Mouse (Mus musculus) embryonic facial prominence, embryonic 14.5 days (tissue): ENCODE results near the gene Gm9844. TPM values are rescaled to one million over a fixed set of nuclear protein-coding genes. Genes with fewer than 3 reads are reported as not detected.

Experiments used
- ATAC-seq: fragments of 200-750 bp; cut with Nextera tagmentation; 2 replicates; pipeline ENCODE4 v1.8.0; 2017; ENCODE audit warnings: low read depth, moderate number of reproducible peaks, moderate TSS enrichment
- DNase-seq: peaks from one replicate; pipeline ENCODE4 v3.0.0-alpha.2; 2015; ENCODE audit warnings: low spot score
- H3K27ac ChIP-seq: fragments of 300-500 bp; sonication (generic); replicated peaks from 2 replicates; pipeline ENCODE4 v1.5.1; 2014; ENCODE audit warnings: low read depth, mild to moderate bottlenecking, low read length, moderate library complexity
- H3K27me3 ChIP-seq: fragments of 300-500 bp; sonication (generic); replicated peaks from 2 replicates; pipeline ENCODE4 v1.6.1; 2014; ENCODE audit warnings: low read length; ENCODE audit not compliant: control insufficient read depth, insufficient read depth
- H3K36me3 ChIP-seq: fragments of 300-500 bp; sonication (generic); 2 replicates; pipeline ENCODE4 v1.6.1; 2014; ENCODE audit warnings: low read length, mixed read lengths; ENCODE audit not compliant: control insufficient read depth, insufficient read depth
- H3K4me1 ChIP-seq: fragments of 300-500 bp; sonication (generic); 2 replicates; pipeline ENCODE4 v1.6.1; 2014; ENCODE audit warnings: antibody characterized with exemption, low read length; ENCODE audit not compliant: control insufficient read depth, insufficient read depth
- H3K4me2 ChIP-seq: fragments of 300-500 bp; sonication (generic); 2 replicates; pipeline ENCODE4 v1.6.1; 2014; ENCODE audit warnings: low read depth, mild to moderate bottlenecking, low read length, moderate library complexity, mixed read lengths
- H3K4me3 ChIP-seq: fragments of 300-500 bp; sonication (generic); 2 replicates; pipeline ENCODE4 v1.5.1; 2014; ENCODE audit warnings: low read depth, mild to moderate bottlenecking, low read length
- H3K9ac ChIP-seq: fragments of 300-500 bp; sonication (generic); 2 replicates; pipeline ENCODE4 v1.6.1; 2014; ENCODE audit warnings: low read depth, mild to moderate bottlenecking, low read length, moderate library complexity, mixed read lengths
- H3K9me3 ChIP-seq: fragments of 300-500 bp; sonication (generic); 2 replicates; pipeline ENCODE4 v1.6.1; 2016; ENCODE audit warnings: low read length; ENCODE audit not compliant: control insufficient read depth
- WGBS: fragments of 180-500 bp; shearing (Covaris S2); extraction: QIAGEN DNeasy Blood & Tissue Kit; methylation state at CpG from one replicate; pipeline ENCODE4 v1.1.7; 2014; 5-methylcytosine and 5-hydroxymethylcytosine counted together
- polyA plus RNA-seq: library from polyadenylated mRNA; unstranded; fragments of >200 nt; fragmentation: Nextera tagmentation; extraction: Ambion mirVana; gene quantifications from 2 replicates; pipeline ENCODE4 v1.2.1, GENCODE M21; 2014

Gene Gm9844
- polyA plus RNA-seq, 1 experiment from 2014 or later: 16.4 TPM

DNA sequence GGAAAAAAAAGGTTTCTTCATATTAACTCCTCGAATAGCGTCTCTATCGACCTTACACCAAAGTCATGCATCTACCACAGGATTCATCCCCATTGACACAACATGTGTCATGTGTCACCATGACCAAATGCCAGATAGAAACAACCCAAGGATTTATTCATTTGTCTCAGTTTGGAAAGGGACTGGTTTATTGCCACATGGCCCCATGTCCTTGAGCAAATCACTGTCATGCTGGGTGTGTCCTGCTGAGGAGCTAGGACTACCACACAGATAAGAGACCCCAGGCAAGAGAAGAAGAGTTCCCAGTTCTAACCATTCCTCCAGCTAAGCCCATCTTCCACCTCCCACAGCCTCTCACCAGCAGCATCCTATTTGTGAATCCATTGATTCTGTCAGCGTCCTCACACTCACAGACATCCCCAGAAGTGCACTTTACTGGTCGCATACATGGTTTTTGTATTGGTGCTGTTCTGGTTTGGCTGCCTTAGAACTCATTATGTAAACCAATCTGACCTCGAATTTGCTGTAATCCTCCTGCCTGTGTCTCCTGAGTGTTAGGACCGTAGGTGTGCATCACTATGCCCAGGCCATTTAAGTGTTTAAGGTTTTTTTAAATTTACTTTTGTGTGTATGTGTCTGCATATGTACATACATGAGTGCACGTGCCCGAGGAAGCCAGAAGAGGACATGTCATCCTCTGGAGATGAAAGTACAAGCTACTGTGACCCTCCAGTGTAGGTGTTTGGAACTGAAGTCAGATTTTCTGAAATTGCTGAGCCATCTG, 20.6 kb downstream of the Gm9844 start:
- Histone ChIP-seq H3K4me3 (no peak overlapping the region), H3K36me3 (peaks cover 23% of the 10 kb centered on the region), H3K9ac (no peak overlapping the region), H3K27me3 (no peaks in the 10 kb centered on the region), H3K4me2 (no peak overlapping the region), H3K9me3 (no peaks in the 10 kb centered on the region), H3K27ac (no peak overlapping the region), H3K4me1 (peaks cover 14% of the 10 kb centered on the region)
- DNase-seq (no peak), ATAC-seq (no peak)
- 90% methylated on average over 9 of the region's 9 CpGs for WGBS

DNA sequence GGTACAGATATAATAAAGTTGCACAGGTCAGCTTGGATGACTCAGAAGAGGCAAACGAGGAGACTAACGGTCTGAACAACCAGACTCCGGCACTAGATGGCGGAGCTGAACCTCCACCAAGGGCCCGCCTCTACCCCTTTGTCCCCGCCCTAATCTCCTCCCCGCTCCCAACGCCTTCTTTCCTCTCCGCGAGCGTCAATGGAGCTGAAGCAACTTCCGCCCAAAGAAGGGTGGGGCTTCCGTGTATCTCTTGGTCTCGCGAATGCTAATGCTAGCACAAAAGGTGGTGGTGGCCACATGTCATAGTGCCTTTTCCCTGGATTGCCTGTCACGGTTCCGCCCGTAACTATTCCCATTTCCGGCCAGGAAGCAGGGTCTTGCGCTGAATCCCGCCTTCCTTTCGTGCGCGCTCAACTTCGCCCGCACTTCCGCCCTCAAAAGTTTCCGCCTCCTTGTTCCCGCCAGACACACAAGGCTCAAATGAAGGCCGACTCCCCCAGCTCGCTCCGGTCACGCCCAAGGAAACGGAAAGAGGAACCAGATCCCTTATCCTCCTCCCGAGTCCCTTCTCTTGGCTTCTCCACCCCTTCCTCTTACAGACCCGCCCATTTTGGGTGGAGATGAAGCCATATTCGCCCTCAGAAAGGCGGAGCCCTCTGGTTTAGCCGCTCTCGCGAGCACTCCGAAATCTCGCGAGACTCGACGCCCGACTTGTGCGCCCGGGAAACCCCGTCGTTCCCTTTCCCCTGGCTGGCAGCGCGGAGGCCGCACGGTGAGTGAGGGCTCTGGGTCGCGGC, 22.1 kb downstream of the Gm9844 start, which contains the start of gene Rps19:
Gene Rps19, plus strand, starts transcription at position 476 of the 797 bp plus-strand sequence.
- Histone ChIP-seq H3K9ac (peak within 1 kb of the TSS; percentile 100), H3K9me3 (no peaks in the 10 kb centered on the region), H3K27ac (peak within 1 kb of the TSS; percentile 92), H3K27me3 (no peaks in the 10 kb centered on the region), H3K4me1 (peaks cover 14% of the 10 kb centered on the region), H3K4me2 (peak within 1 kb of the TSS; percentile 87), H3K36me3 (peaks cover 38% of the 10 kb centered on the region), H3K4me3 (peak within 1 kb of the TSS; percentile 99)
- ATAC-seq: peak; percentile 96
- peak; percentile 100 for DNase-seq
- under 1% methylated on average over 50 of the region's 57 CpGs for WGBS

DNA sequence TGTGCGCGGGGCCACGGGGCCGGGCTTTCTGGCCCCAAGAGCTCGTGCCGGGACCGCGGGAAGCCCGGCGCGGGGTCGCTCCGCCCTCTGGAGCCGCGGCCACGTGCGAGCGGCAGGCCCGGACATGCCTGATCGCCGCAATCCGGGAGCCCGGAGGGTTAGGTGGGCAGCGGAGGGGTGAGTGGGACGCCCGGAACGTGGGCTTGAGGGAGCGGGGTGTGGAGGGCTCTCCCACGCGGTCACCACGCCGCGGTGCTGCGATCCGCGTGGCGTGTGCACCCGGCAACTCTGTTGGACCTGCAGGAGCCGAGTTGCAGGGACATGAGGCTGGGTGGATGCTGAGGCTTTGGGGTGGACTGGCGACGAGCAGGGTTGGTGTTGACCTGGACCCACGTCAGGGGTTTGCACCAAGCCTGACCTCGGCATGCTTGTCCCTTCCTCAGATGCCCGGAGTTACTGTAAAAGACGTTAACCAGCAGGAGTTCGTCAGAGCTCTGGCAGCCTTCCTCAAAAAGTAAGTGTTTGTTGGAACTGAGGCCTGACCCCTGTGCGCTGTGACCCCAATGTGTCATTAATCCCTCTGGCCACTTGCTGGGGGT, 22.8 kb downstream of the Gm9844 start:
- Histone ChIP-seq H3K4me1 (peaks cover 14% of the 10 kb centered on the region), H3K27ac (peak overlapping the region; percentile 92), H3K9ac (peak overlapping the region; percentile 100), H3K27me3 (no peaks in the 10 kb centered on the region), H3K9me3 (no peaks in the 10 kb centered on the region), H3K4me3 (peak overlapping the region; percentile 99), H3K36me3 (peaks cover 45% of the 10 kb centered on the region), H3K4me2 (peak overlapping the region; percentile 87)
- ATAC-seq (no peak), DNase-seq (no peak)
- WGBS: under 1% methylated on average over 35 of the region's 47 CpGs

DNA sequence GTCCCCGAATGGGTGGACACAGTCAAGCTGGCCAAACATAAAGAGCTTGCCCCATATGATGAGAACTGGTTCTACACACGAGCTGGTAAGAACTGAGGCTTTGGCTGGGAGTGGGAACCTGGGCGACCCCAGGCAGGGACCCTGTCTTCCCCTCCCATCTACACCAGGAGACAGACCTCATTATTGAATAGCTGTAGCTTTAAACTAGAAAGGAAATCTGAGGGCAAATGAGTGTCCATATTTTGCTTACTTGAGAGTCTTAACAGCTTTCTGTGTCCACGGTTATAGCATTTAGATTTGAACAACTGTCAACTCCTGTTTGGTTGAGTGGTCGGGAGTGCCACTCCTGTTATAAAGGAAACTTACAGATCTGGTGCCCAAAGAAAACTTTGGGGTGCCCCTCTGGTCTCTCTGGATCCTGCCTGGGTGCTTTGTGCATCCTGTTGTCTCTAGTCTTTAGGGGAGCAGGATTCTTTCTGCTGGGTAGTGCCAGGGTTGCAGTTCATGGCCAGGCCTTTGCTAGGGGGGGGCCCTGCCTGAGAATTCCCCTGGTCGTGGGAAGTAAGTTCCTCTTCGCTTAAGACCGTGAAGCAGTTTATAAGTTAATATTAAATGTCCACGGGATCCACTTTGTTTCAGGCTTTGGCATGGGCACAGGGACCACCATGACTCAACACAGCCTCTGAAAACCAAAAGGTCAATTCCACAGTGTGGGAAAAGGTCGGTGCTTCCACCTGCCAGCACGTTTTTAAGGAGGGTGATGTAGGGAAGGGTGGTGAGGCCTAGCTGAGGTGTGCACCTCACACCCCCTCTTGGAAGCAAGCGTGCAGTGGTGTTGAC, 23.7 kb downstream of the Gm9844 start:
- Histone ChIP-seq H3K4me1 (peaks cover 14% of the 10 kb centered on the region), H3K27me3 (no peaks in the 10 kb centered on the region), H3K4me2 (peak overlapping the region; percentile 87), H3K4me3 (peak overlapping the region; percentile 99), H3K27ac (peak overlapping the region; percentile 92), H3K36me3 (peaks cover 54% of the 10 kb centered on the region), H3K9me3 (no peaks in the 10 kb centered on the region), H3K9ac (peak overlapping the region; percentile 100)
- ATAC-seq: no peak
- no peak for DNase-seq
- 35% methylated on average over 12 of the region's 12 CpGs for WGBS

DNA sequence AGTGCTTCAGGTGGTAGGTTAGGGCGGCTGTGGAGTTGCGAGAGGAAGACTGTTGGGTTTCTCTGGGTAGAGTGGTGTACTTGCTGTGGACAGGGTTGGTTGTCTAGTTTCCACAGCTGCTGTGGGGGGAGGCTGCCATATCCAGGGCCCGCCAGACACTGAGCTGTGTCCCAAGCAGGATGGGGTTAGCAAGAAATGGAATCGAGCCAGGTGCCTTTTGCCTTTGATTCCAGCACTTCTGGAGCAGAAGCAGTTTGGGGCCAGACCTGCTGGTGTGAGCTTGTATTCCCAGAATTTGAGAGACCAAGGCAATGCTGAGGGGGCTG, 24.3 kb downstream of the Gm9844 start:
- peak overlapping the region; percentile 39; the same call in 1 of the 2 replicates for H3K27ac ChIP-seq
- ATAC-seq (no peak), DNase-seq (no peak)
- H3K4me1 ChIP-seq: peaks cover 14% of the 10 kb centered on the region
- 50% methylated on average over 3 of the region's 4 CpGs for WGBS
- H3K9ac ChIP-seq: peak overlapping the region; percentile 100
- H3K4me2 ChIP-seq: peak overlapping the region; percentile 87
- H3K9me3 ChIP-seq: no peaks in the 10 kb centered on the region
- H3K27me3 ChIP-seq: no peaks in the 10 kb centered on the region
- H3K4me3 ChIP-seq: peak overlapping the region; percentile 99
- peaks cover 59% of the 10 kb centered on the region for H3K36me3 ChIP-seq

DNA sequence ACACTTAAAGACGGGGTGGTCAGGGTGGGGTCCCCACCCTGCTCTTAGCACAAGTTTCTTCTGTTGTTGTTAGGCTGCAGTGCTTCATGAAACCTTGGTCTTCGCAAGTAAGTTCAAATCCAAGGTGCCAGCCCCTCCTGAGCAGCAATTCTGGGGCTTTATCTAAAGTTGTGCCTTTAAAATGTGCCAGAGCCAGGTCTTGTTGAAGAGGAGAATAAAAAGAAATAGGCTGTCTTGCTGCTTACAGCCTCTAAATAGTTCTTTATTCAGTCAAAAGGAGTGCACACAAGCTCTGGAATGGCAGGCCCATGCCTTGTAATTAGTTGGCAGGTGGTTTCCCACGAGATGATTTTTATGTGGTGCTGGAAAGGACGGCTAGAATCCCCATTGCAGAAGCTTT, 25.1 kb downstream of the Gm9844 start:
- H3K4me3 ChIP-seq: peak overlapping the region; percentile 99; the same call in 1 of the 2 replicates
- WGBS: 69% methylated on average over 4 of the region's 4 CpGs
- no peak for DNase-seq

DNA sequence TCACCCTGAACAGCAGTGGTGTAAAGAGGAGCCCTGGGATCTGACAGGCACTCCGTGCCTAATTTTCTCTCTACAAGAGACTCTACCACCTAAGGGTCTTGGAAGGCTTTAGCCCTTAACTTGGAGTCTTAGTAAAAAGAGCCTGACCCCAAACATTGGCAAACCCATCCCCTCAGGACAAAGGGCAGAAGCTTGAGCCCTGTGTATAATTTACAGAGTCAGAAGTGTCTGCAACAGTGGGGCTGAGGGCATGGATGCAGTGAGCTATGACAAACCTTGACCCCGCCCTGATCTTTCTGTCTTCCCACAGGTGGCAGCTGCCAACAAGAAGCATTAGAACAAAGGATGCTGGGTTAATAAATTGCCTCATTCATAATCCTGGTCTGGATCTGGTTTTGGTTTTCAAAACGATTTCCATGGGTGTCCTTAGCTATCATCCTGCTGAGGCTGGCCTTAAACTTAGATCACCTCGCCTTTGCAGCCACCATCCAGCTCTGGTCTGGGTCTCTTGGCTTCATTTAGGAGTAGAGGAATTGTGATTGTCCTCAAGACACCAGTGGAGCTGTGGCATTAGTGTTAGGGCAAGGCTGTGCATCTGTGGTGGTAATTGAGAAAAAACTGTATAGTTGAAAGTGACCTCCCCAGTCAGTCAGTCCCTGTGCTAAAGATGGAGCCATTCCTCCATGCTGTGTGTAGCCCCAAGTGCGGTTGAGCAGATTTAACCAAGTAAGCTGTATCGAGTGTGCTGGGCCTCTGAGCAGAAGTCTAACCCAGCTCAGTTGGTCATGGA, 27.6 kb downstream of the Gm9844 start:
- peaks cover 14% of the 10 kb centered on the region for H3K4me1 ChIP-seq
- no peak for DNase-seq
- no peak overlapping the region for H3K4me3 ChIP-seq
- H3K4me2 ChIP-seq: no peak overlapping the region
- H3K27ac ChIP-seq: no peak overlapping the region
- peaks cover 63% of the 10 kb centered on the region for H3K36me3 ChIP-seq
- 87% methylated on average over 6 of the region's 6 CpGs for WGBS
- peak; percentile 1; the same call in 1 of the 2 replicates for ATAC-seq
- no peak overlapping the region for H3K9ac ChIP-seq
- H3K9me3 ChIP-seq: no peaks in the 10 kb centered on the region
- no peaks in the 10 kb centered on the region for H3K27me3 ChIP-seq

More for the DNA sequence above, 25.1 kb downstream of the Gm9844 start:
- peaks cover 14% of the 10 kb centered on the region for H3K4me1 ChIP-seq
- no peaks in the 10 kb centered on the region for H3K9me3 ChIP-seq
- no peaks in the 10 kb centered on the region for H3K27me3 ChIP-seq
- peak overlapping the region; percentile 100 for H3K9ac ChIP-seq
- peaks cover 63% of the 10 kb centered on the region for H3K36me3 ChIP-seq
- no peak overlapping the region for H3K27ac ChIP-seq
- H3K4me2 ChIP-seq: peak overlapping the region; percentile 87
- no peak for ATAC-seq
